Mouse (Mus musculus): ENCODE results near the gene Htatip2. TPM values are rescaled to one million over a fixed set of nuclear protein-coding genes. Genes with fewer than 3 reads are reported as not detected.

The Htatip2 gene
- polyA plus RNA-seq, 1 experiment from 2014 or later: 11.6 TPM

GRCm38 (mm10) chr7:49764011-49764716, 5.2 kb downstream of the Htatip2 start:
- Histone ChIP-seq H3K27ac (no peak overlapping the region), H3K4me3 (no peak overlapping the region), H3K4me1 (replicated peaks) (peaks cover 25% of the 10 kb centered on the region), H3K9ac (no peak overlapping the region), H3K9me3 (replicated peaks) (no peaks in the 10 kb centered on the region), H3K36me3 (no peaks in the 10 kb centered on the region), H3K27me3 (no peaks in the 10 kb centered on the region), H3K4me2 (no peak overlapping the region)
- no peak for ATAC-seq (replicated peaks; ENCODE audit: insufficient number of reproducible peaks, insufficient read depth, low FRiP score, low read depth)
- 62% methylated on average over 10 of the region's 10 CpGs for WGBS

- ATAC-seq (replicated peaks; ENCODE audit: insufficient number of reproducible peaks, insufficient read depth, low FRiP score, low read depth): peak; percentile 58; the same call in 1 of the 2 replicates
- H3K27ac ChIP-seq: peak overlapping the region; percentile 4
Measured at GRCm38 (mm10) chr7:49766166-49766565, 7.3 kb downstream of the Htatip2 start.

GRCm38 (mm10) chr7:49768509-49768908, 9.6 kb downstream of the Htatip2 start:
- H3K4me2 ChIP-seq: no peak overlapping the region
- no peaks in the 10 kb centered on the region for H3K27me3 ChIP-seq
- WGBS: 59% methylated on average over 9 of the region's 9 CpGs
- no peaks in the 10 kb centered on the region for H3K36me3 ChIP-seq
- no peak overlapping the region for H3K27ac ChIP-seq
- H3K9ac ChIP-seq: no peak overlapping the region
- H3K4me1 ChIP-seq (replicated peaks): peaks cover 23% of the 10 kb centered on the region
- ATAC-seq (replicated peaks; ENCODE audit: insufficient number of reproducible peaks, insufficient read depth, low FRiP score, low read depth): no peak
- no peak overlapping the region for H3K4me3 ChIP-seq
- no peaks in the 10 kb centered on the region for H3K9me3 ChIP-seq (replicated peaks)

More at GRCm38 (mm10) chr7:49766166-49766565, 7.3 kb downstream of the Htatip2 start:
- no peaks in the 10 kb centered on the region for H3K36me3 ChIP-seq
- H3K4me1 ChIP-seq (replicated peaks): peaks cover 23% of the 10 kb centered on the region
- WGBS: 45% methylated on average over 7 of the region's 7 CpGs
- no peaks in the 10 kb centered on the region for H3K27me3 ChIP-seq
- no peak overlapping the region for H3K9ac ChIP-seq
- H3K9me3 ChIP-seq (replicated peaks): no peaks in the 10 kb centered on the region
- H3K4me2 ChIP-seq: no peak overlapping the region
- no peak overlapping the region for H3K4me3 ChIP-seq

- no peak for ATAC-seq (replicated peaks; ENCODE audit: insufficient number of reproducible peaks, insufficient read depth, low FRiP score, low read depth)
- Histone ChIP-seq H3K9me3 (replicated peaks) (no peaks in the 10 kb centered on the region), H3K27ac (no peak overlapping the region), H3K9ac (no peak overlapping the region), H3K4me2 (no peak overlapping the region), H3K4me3 (no peak overlapping the region), H3K4me1 (replicated peaks) (peaks cover 8% of the 10 kb centered on the region), H3K27me3 (no peaks in the 10 kb centered on the region), H3K36me3 (no peaks in the 10 kb centered on the region)
- WGBS: 84% methylated on average over 2 of the region's 2 CpGs
Measured at GRCm38 (mm10) chr7:49774396-49774795, 15.5 kb downstream of the Htatip2 start.

- no peaks in the 10 kb centered on the region for H3K9me3 ChIP-seq (replicated peaks)
- 49% methylated on average over 3 of the region's 3 CpGs for WGBS
- H3K4me1 ChIP-seq (replicated peaks): peaks cover 13% of the 10 kb centered on the region
- no peak overlapping the region for H3K27ac ChIP-seq
- H3K4me3 ChIP-seq: no peak overlapping the region
- peaks cover 10% of the 10 kb centered on the region for H3K36me3 ChIP-seq
- no peak for ATAC-seq (replicated peaks; ENCODE audit: insufficient number of reproducible peaks, insufficient read depth, low FRiP score, low read depth)
- no peak overlapping the region for H3K9ac ChIP-seq
- H3K27me3 ChIP-seq: no peaks in the 10 kb centered on the region
- no peak overlapping the region for H3K4me2 ChIP-seq
Measured at GRCm38 (mm10) chr7:49777585-49777984, 18.7 kb downstream of the Htatip2 start.

GRCm38 (mm10) chr7:49778114-49778901, 19.4 kb downstream of the Htatip2 start, which contains the start of gene Prmt3:
Gene Prmt3, plus strand, starts transcription at chr7:49778346.
- peak within 1 kb of the TSS; percentile 89 for H3K4me2 ChIP-seq
- WGBS: 0% methylated on average over 91 of the region's 92 CpGs
- no peaks in the 10 kb centered on the region for H3K9me3 ChIP-seq (replicated peaks)
- peak within 1 kb of the TSS; percentile 75 for H3K9ac ChIP-seq
- no peaks in the 10 kb centered on the region for H3K27me3 ChIP-seq
- ATAC-seq (replicated peaks; ENCODE audit: insufficient number of reproducible peaks, insufficient read depth, low FRiP score, low read depth): peak; percentile 96
- peak within 1 kb of the TSS; percentile 68 for H3K4me3 ChIP-seq
- peaks cover 13% of the 10 kb centered on the region for H3K4me1 ChIP-seq (replicated peaks)
- H3K36me3 ChIP-seq: peaks cover 16% of the 10 kb centered on the region
- H3K27ac ChIP-seq: peak within 1 kb of the TSS; percentile 71

GRCm38 (mm10) chr7:49778904-49779615, 20.1 kb downstream of the Htatip2 start:
- Histone ChIP-seq H3K4me3 (peak overlapping the region; percentile 68), H3K27ac (peak overlapping the region; percentile 71), H3K9ac (peak overlapping the region; percentile 75; the same call in 1 of the 2 replicates), H3K9me3 (replicated peaks) (no peaks in the 10 kb centered on the region), H3K4me1 (replicated peaks) (peaks cover 13% of the 10 kb centered on the region), H3K36me3 (peaks cover 20% of the 10 kb centered on the region), H3K4me2 (peak overlapping the region; percentile 89), H3K27me3 (no peaks in the 10 kb centered on the region)
- WGBS: 70% methylated on average over 12 of the region's 12 CpGs
- no peak for ATAC-seq (replicated peaks; ENCODE audit: insufficient number of reproducible peaks, insufficient read depth, low FRiP score, low read depth)

- ATAC-seq (replicated peaks; ENCODE audit: insufficient number of reproducible peaks, insufficient read depth, low FRiP score, low read depth): no peak
- Histone ChIP-seq H3K4me1 (replicated peaks) (peaks cover 13% of the 10 kb centered on the region), H3K36me3 (peaks cover 40% of the 10 kb centered on the region), H3K9me3 (replicated peaks) (no peaks in the 10 kb centered on the region), H3K27ac (no peak overlapping the region), H3K27me3 (no peaks in the 10 kb centered on the region), H3K4me3 (no peak overlapping the region), H3K9ac (no peak overlapping the region), H3K4me2 (no peak overlapping the region)
- WGBS: 96% methylated on average over 2 of the region's 2 CpGs
Measured at GRCm38 (mm10) chr7:49783017-49783416, 24.1 kb downstream of the Htatip2 start.

GRCm38 (mm10) chr7:49785141-49785540, 26.2 kb downstream of the Htatip2 start:
- Histone ChIP-seq H3K9me3 (replicated peaks) (no peaks in the 10 kb centered on the region), H3K4me1 (replicated peaks) (no peaks in the 10 kb centered on the region), H3K4me2 (no peak overlapping the region), H3K27ac (no peak overlapping the region), H3K4me3 (no peak overlapping the region), H3K36me3 (peaks cover 47% of the 10 kb centered on the region), H3K27me3 (no peaks in the 10 kb centered on the region), H3K9ac (no peak overlapping the region)
- no peak for ATAC-seq (replicated peaks; ENCODE audit: insufficient number of reproducible peaks, insufficient read depth, low FRiP score, low read depth)
- WGBS: 94% methylated on average over 7 of the region's 7 CpGs

- Histone ChIP-seq H3K4me2 (no peak overlapping the region), H3K27me3 (no peaks in the 10 kb centered on the region), H3K27ac (no peak overlapping the region), H3K4me3 (no peak overlapping the region), H3K36me3 (peaks cover 51% of the 10 kb centered on the region), H3K9me3 (replicated peaks) (no peaks in the 10 kb centered on the region), H3K9ac (no peak overlapping the region), H3K4me1 (replicated peaks) (no peaks in the 10 kb centered on the region)
- WGBS: 71% methylated on average over 12 of the region's 12 CpGs
- ATAC-seq (replicated peaks; ENCODE audit: insufficient number of reproducible peaks, insufficient read depth, low FRiP score, low read depth): no peak
Measured at GRCm38 (mm10) chr7:49786618-49787382, 27.9 kb downstream of the Htatip2 start.

- 95% methylated on average over 3 of the region's 3 CpGs for WGBS
- Histone ChIP-seq H3K4me1 (replicated peaks) (no peaks in the 10 kb centered on the region), H3K9me3 (replicated peaks) (no peaks in the 10 kb centered on the region), H3K27ac (no peak overlapping the region), H3K36me3 (peaks cover 49% of the 10 kb centered on the region), H3K4me2 (no peak overlapping the region), H3K4me3 (no peak overlapping the region), H3K9ac (no peak overlapping the region), H3K27me3 (no peaks in the 10 kb centered on the region)
- ATAC-seq (replicated peaks; ENCODE audit: insufficient number of reproducible peaks, insufficient read depth, low FRiP score, low read depth): no peak
Measured at GRCm38 (mm10) chr7:49787383-49787645, 28.4 kb downstream of the Htatip2 start.
